Mouse (Mus musculus) lung, postnatal 10 days (tissue): ENCODE data around the gene Dnmbp.

Experiments
- DNase-seq: peaks from one replicate; pipeline ENCODE4 v3.0.0; 2021

Dnmbp gene

DNA sequence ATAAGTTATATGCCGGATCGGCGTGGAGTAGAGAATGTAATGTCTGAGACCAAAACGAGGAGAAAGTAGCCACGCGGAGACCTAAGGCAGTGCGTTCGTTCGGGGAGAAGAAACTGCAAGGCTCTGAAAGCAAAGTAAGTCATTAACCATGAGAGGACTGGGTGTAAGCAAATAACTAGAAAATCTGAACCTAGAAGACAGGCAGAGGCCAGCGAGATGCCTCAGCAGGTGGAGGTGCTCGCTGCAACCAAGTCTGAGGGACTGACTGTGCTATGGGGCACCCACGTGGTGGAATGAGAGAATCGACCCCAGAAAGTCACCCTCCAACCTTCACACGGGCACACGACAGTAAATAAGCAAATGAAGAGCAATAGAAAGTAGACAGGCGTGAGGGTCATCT, 3.1 kb upstream of the Dnmbp start:
- no peak for DNase-seq

DNA sequence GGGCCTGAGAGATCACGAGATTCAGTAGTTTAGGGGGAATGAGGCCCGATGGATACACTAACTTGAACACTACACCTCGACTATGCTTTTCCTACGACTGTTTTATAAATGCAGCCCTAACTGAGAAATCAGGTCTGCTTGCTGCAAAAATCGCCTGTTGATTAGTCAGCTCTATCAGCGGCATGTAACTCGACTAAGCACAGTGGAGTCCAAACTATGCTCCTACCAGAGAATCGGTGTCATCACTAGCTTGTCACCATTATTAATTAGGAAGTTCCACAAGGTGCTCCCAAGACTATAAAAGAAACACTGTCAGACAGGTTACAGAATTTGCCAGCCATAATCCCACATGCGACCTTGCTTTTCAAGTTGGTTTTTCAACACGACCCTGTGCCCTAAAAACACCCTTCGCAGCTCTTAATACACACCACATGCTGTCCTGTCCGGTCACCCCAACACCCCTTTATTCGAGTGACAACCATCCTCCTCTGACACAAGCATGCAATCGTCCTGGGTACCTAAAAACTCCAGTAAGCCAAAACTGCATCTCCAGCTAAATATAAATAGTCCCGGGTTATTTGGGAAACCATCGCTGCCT, 721 bp downstream of the Dnmbp start:
- no peak for DNase-seq

DNA sequence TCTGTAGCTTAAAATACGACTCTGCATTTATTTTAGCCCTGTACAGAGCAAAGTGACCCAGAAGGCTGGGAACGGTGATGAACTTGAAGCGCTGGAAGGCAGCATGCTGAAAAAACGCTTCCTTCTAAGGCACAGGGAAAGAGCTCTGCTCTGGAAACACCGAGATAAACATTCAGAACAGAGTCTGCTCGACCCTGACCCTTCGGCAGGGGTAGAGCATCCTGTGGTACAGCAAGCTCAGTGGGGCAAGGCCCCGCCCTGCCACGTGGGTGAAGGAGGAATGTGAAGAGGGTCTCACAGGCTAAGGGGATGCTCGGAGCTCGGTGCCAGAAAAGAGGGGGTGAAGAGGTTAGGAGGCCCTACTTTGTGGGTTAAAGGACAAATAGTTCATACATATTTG, 1.6 kb downstream of the Dnmbp start:
- DNase-seq = no peak

- DNase-seq = no peak
Observed at GRCm38 (mm10) chr19:43930926-43931325, 9.1 kb downstream of the Dnmbp start.

DNA sequence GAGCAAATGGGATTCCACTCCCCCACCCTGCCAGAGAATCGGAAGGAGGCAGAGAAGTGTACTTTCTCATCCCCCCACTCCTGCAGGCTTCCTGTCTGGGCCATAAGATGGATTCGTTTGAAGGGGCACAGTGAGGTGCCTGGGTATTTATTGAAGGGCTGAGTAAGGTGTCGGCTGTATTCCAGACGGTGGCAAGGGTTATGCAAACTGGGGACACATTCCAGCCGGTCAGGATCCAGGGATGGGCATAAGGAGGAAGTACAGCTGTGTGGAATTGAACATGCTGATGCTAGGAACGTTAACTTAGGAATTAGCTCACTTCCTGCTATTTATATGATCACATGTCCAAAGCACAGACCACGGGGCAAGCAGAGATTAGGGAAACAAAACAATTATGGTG, 9.6 kb downstream of the Dnmbp start:
- DNase-seq = no peak

DNA sequence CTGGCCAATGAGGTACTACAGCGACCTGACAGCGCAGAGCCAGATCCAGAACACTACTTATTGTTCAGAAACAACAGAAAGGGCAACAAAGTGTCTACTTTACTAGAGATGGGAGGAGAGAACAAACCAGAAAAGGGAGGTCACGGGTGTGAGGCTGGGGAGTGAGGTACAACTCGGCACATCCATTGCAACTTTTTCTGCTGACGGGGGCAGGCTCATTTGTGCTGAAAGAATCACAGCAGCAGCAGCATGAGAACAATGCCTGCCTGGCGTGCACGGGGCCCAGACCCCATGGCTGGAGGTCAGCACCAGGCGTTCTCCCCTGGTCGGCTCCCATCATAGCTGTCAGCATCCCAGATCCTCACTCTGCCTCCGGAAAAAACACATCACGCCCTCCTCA, 10.1 kb downstream of the Dnmbp start:
- DNase-seq = no peak

- DNase-seq = no peak
Observed at GRCm38 (mm10) chr19:43927967-43928366, 12.0 kb downstream of the Dnmbp start.

GRCm38 (mm10) chr19:43927057-43927456, 12.9 kb downstream of the Dnmbp start:
- DNase-seq = no peak

DNA sequence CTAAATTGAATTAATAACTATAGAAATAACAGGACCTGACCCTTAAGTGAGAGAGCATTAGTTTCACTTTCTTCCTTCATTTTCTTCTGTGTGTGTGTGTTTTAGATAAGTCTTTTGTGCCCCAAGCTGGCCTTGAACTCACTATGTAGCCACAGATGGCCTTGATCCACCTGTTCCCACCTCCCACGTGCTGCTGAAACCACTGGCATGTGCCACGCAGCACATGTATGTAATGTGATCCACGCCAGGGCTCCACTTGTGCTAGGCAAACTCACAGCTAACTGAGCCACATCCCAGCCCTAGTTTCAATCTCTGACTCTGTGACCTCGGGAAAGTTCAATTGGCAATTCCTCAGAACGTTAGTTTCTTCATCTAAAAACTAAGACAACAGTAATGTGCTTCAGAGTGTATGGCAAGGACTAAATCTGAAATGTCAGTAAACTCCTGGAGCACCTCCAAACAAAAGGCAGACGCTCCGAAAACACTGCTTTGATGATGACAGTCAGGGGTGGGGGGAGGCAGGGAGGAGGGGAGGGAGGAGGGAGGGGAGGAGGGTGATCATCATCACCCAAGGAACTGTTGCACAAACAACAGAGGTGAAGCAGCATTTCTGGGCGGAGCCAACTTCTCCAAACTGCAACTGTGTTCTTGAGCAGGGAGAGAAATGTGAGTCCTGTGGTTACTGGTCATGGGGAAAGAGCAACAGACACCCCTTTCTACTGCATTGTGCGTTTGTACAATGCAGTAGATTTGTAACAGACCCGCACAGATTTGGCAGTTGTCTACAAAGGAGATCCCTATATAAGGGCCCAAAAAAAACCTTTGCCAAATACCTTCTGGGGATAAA, 13.6 kb downstream of the Dnmbp start:
- DNase-seq = no peak

DNA sequence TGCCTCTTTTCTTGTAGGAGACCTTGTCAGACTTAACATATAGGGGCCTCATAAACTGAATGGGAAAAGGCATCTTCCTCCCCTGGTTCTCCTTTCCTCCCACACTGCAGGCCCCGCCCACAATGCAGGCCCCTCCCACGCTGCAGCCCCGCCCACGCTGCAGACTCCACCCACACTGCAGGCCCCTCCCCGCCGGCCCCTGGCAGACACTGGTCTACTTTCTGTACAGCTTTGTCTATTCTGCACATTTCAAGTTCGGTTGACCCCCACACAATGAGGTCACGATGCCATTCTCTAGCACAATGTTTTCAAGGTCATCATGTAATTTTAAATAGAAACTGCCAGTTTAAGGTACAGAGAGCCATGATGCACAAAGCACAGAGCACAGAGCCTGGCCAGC, 15.6 kb downstream of the Dnmbp start:
- DNase-seq = no peak

DNA sequence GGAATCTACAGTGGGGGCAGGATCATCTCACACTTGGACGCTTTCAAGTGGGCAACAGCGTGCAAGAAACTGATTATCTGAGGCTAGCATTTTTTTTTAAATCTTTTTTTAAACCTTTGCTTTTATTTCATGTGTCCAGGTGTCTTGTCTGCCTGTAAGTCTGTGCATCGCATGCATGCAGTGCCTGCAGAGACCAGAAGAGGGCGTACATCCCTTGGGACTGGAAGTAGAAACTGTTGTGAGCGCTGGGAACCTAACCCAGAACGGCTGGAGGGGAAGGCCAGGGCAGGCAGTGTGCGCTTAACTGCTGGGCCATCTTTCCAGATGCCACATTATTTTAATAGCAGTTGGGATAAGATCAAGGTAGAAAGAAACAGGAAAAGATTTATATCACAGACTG, 17.0 kb downstream of the Dnmbp start:
- DNase-seq = no peak

GRCm38 (mm10) chr19:43921410-43921809, 18.6 kb downstream of the Dnmbp start:
- no peak for DNase-seq

GRCm38 (mm10) chr19:43920453-43921300, 19.3 kb downstream of the Dnmbp start:
- DNase-seq = no peak

GRCm38 (mm10) chr19:43919841-43920240, 20.1 kb downstream of the Dnmbp start:
- DNase-seq = no peak

GRCm38 (mm10) chr19:43918834-43919233, 21.2 kb downstream of the Dnmbp start:
- no peak for DNase-seq

- no peak for DNase-seq
Observed at GRCm38 (mm10) chr19:43917763-43918162, 22.2 kb downstream of the Dnmbp start.

DNA sequence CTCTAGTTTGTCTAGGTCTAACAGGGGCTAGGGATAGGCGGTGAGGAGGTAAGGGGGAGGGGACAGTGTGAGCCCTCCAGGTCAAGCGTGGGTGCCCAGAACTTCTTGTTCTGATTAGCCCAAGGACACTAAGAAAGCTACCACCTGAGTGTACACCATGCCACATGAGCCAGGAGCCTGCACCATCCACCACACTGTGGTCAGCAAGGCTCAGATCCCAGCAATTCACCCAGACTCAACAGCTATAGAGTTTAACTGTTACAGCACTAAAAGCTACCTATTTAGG, 22.6 kb downstream of the Dnmbp start:
- DNase-seq = no peak

- DNase-seq = peak; percentile 64
Observed at GRCm38 (mm10) chr19:43916586-43917405, 23.2 kb downstream of the Dnmbp start.

- no peak for DNase-seq
Observed at GRCm38 (mm10) chr19:43915431-43915830, 24.6 kb downstream of the Dnmbp start.

GRCm38 (mm10) chr19:43914986-43915385, 25.0 kb downstream of the Dnmbp start:
- DNase-seq = no peak

- no peak for DNase-seq
Observed at GRCm38 (mm10) chr19:43912775-43913486, 27.1 kb downstream of the Dnmbp start.

DNA sequence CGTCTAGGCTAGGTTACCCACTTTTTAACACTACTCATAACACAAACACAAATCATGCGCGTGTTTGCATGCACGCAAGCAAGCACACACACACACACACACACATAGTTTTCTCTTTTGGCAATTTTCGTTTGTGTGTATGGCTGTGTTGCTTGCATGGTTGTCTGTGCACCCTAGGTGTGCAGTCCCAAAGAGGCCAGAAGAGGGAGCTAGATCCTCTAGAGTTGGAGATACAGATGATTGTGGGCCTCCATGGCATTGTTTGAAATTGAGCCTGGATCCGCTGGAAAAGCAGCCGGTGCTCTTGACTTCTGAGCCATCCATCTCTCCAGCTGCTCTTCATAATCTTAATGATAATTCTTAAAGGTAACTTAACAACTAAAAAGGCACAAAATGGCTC, 33.5 kb downstream of the Dnmbp start:
- DNase-seq = peak; percentile 16
